Mouse (Mus musculus) kidney, adult 2 months (tissue): ENCODE results near the gene Gpr62.

Source experiments
- CTCF ChIP-seq: fragments of 200-500 bp; conservative IDR thresholded peaks from 2 replicates; pipeline ENCODE4 v1.5.1; 2011; ENCODE audit warnings: low read depth, mild to moderate bottlenecking, control low read depth, low read length, moderate library complexity, mixed read lengths; ENCODE audit not compliant: insufficient read depth, insufficient read length
- POLR2A ChIP-seq: fragments of 200-500 bp; IDR thresholded peaks from one replicate; pipeline ENCODE4 v1.6.1; 2011; ENCODE audit warnings: low read depth, low read length, control low read depth

- TF ChIP-seq POLR2A (no peak), CTCF (no peak)
Observed at GRCm38 (mm10) chr9:106457920-106458319, 7.8 kb downstream of the Gpr62 start.
